Mouse (Mus musculus) liver, postnatal 0 days (tissue): Measurements from ENCODE around the gene Naf1. TPM values are rescaled to one million over a fixed set of nuclear protein-coding genes. Genes with fewer than 3 reads are reported as not detected.
A peak's percentile ranks its signal among the peaks of the same experiment; 100 is the strongest.

ENCODE experiments used
- ATAC-seq: fragments of 200-750 bp; cut with Nextera tagmentation; 2 replicates; pipeline ENCODE4 v1.8.0; 2017; ENCODE audit warnings: mild to moderate bottlenecking, moderate library complexity
- DNase-seq: peaks from one replicate; pipeline ENCODE4 v3.0.0-alpha.2; 2016
- H3K27ac ChIP-seq: fragments of 300-500 bp; sonication (generic); 2 replicates; pipeline ENCODE4 v1.5.1; 2014; ENCODE audit warnings: antibody characterized with exemption, moderate library complexity, mild to moderate bottlenecking, low read depth
- H3K27me3 ChIP-seq: fragments of 300-500 bp; sonication (generic); 2 replicates; pipeline ENCODE4 v1.6.1; 2014; ENCODE audit warnings: low read length, control low read depth, mixed read lengths; ENCODE audit not compliant: insufficient read depth
- H3K36me3 ChIP-seq: fragments of 300-500 bp; sonication (generic); replicated peaks from 2 replicates; pipeline ENCODE4 v1.6.1; 2014; ENCODE audit warnings: mild to moderate bottlenecking, control low read depth, low read length, moderate library complexity, mixed read lengths; ENCODE audit not compliant: insufficient read depth
- H3K4me1 ChIP-seq: fragments of 300-500 bp; sonication (generic); 2 replicates; pipeline ENCODE4 v1.6.1; 2014; ENCODE audit warnings: antibody characterized with exemption, mild to moderate bottlenecking, control low read depth; ENCODE audit not compliant: insufficient read depth
- H3K4me2 ChIP-seq: fragments of 300-500 bp; sonication (generic); 2 replicates; pipeline ENCODE4 v1.6.1; 2014; ENCODE audit warnings: low read depth, mild to moderate bottlenecking, low read length, moderate library complexity, mixed read lengths
- H3K4me3 ChIP-seq: fragments of 300-500 bp; sonication (generic); 2 replicates; pipeline ENCODE4 v1.5.1; 2014; ENCODE audit warnings: low read depth, low read length
- H3K9ac ChIP-seq: fragments of 300-500 bp; sonication (generic); replicated peaks from 2 replicates; pipeline ENCODE4 v1.6.1; 2014; ENCODE audit warnings: mild to moderate bottlenecking, moderate library complexity
- H3K9me3 ChIP-seq: fragments of 300-500 bp; sonication (generic); 2 replicates; pipeline ENCODE4 v1.6.1; 2016; ENCODE audit warnings: mild to moderate bottlenecking, control low read depth, low read length, mixed read lengths
- CTCF ChIP-seq: sonication (generic); IDR thresholded peaks from 2 replicates; pipeline ENCODE4 v1.5.1; 2016; ENCODE audit warnings: antibody characterized with exemption, low read depth
- EP300 ChIP-seq: IDR thresholded peaks from 2 replicates; pipeline ENCODE4 v1.6.1; 2016; ENCODE audit warnings: antibody characterized with exemption, low read depth, mild to moderate bottlenecking
- WGBS: fragments of 180-500 bp; shearing (Covaris S2); extraction: QIAGEN DNeasy Blood & Tissue Kit; methylation state at CpG from one replicate; pipeline ENCODE4 v1.1.7; 2014; ENCODE audit not compliant: insufficient replicate concordance; 5-methylcytosine and 5-hydroxymethylcytosine counted together
- polyA plus RNA-seq: library from polyadenylated mRNA; unstranded; fragments of >200 nt; fragmentation: Nextera tagmentation; extraction: Ambion mirVana; gene quantifications from 2 replicates; pipeline ENCODE4 v1.2.1, GENCODE M21; 2015

The Naf1 gene
- 1.4 TPM in 2 replicates for polyA plus RNA-seq

GRCm38 (mm10) chr8:66860023-66860422 lies at the start of gene Naf1:
Gene Naf1, plus strand, starts transcription at chr8:66860217.
- no peaks in the 10 kb centered on the region for H3K9me3 ChIP-seq
- DNase-seq (peak; percentile 94), ATAC-seq (peak; percentile 97)
- peak within 1 kb of the TSS; percentile 70 for H3K9ac ChIP-seq
- no peaks in the 10 kb centered on the region for H3K36me3 ChIP-seq
- no peaks in the 10 kb centered on the region for H3K27me3 ChIP-seq
- H3K4me3 ChIP-seq: peak within 1 kb of the TSS; percentile 83
- no peak for TF ChIP-seq CTCF
- peak within 1 kb of the TSS; percentile 75 for H3K4me2 ChIP-seq
- peaks cover 11% of the 10 kb centered on the region for H3K4me1 ChIP-seq
- under 1% methylated on average over 37 of the region's 37 CpGs for WGBS
- H3K27ac ChIP-seq: no peak within 1 kb of the TSS

- Histone ChIP-seq H3K36me3 (no peaks in the 10 kb centered on the region), H3K4me3 (peak overlapping the region; percentile 83), H3K27ac (no peak overlapping the region), H3K9ac (peak overlapping the region; percentile 70), H3K4me2 (peak overlapping the region; percentile 75), H3K27me3 (no peaks in the 10 kb centered on the region), H3K4me1 (peaks cover 11% of the 10 kb centered on the region), H3K9me3 (no peaks in the 10 kb centered on the region)
- TF ChIP-seq EP300: no peak
- TF ChIP-seq CTCF: no peak
- peak; percentile 57 for DNase-seq
- WGBS: 1% methylated on average over 40 of the region's 46 CpGs
- ATAC-seq: peak; percentile 46
These were observed 1.0 kb downstream of the Naf1 start for GRCm38 (mm10) chr8:66860921-66861588.

- H3K4me1 ChIP-seq: peaks cover 11% of the 10 kb centered on the region
- 0 out of 2 replicates have a peak overlapping the region, but pooled peaks have one; percentile 83 for H3K4me3 ChIP-seq
- H3K9ac ChIP-seq: no peak overlapping the region
- H3K4me2 ChIP-seq: peak overlapping the region; percentile 75
- no peaks in the 10 kb centered on the region for H3K36me3 ChIP-seq
- no peak overlapping the region for H3K27ac ChIP-seq
- no peak for ATAC-seq
- TF ChIP-seq EP300: no peak
- TF ChIP-seq CTCF: no peak
- DNase-seq: no peak
- H3K9me3 ChIP-seq: no peaks in the 10 kb centered on the region
- 40% methylated on average over 5 of the region's 5 CpGs for WGBS
- no peaks in the 10 kb centered on the region for H3K27me3 ChIP-seq
These were observed 1.8 kb downstream of the Naf1 start for GRCm38 (mm10) chr8:66861589-66862500.

- H3K4me3 ChIP-seq: no peak overlapping the region
- ATAC-seq: no peak
- TF ChIP-seq EP300: no peak
- TF ChIP-seq CTCF: no peak
- H3K9ac ChIP-seq: no peak overlapping the region
- H3K4me2 ChIP-seq: no peak overlapping the region
- no peak overlapping the region for H3K27ac ChIP-seq
- H3K4me1 ChIP-seq: peaks cover 11% of the 10 kb centered on the region
- H3K9me3 ChIP-seq: no peaks in the 10 kb centered on the region
- whole genome bisulfite sequencing: 89% methylated on average over 3 of the region's 3 CpGs
- DNase-seq: no peak
- H3K27me3 ChIP-seq: no peaks in the 10 kb centered on the region
- no peaks in the 10 kb centered on the region for H3K36me3 ChIP-seq
These were observed 3.7 kb downstream of the Naf1 start for GRCm38 (mm10) chr8:66863761-66864160.

- no peak for ATAC-seq
- TF ChIP-seq EP300 (no peak), CTCF (no peak)
- WGBS: 70% methylated on average over 1 of the region's 1 CpGs
- Histone ChIP-seq H3K9ac (no peak overlapping the region), H3K9me3 (no peaks in the 10 kb centered on the region), H3K4me2 (no peak overlapping the region), H3K27me3 (no peaks in the 10 kb centered on the region), H3K27ac (no peak overlapping the region), H3K4me1 (peaks cover 6% of the 10 kb centered on the region), H3K36me3 (no peaks in the 10 kb centered on the region), H3K4me3 (no peak overlapping the region)
- DNase-seq: no peak
These were observed 5.1 kb downstream of the Naf1 start for GRCm38 (mm10) chr8:66865120-66865519.

GRCm38 (mm10) chr8:66867679-66868078 lies 7.7 kb downstream of the Naf1 start:
- Histone ChIP-seq H3K4me3 (no peak overlapping the region), H3K4me1 (no peaks in the 10 kb centered on the region), H3K9ac (no peak overlapping the region), H3K4me2 (no peak overlapping the region), H3K36me3 (no peaks in the 10 kb centered on the region), H3K27me3 (no peaks in the 10 kb centered on the region), H3K27ac (no peak overlapping the region), H3K9me3 (no peaks in the 10 kb centered on the region)
- no peak for ATAC-seq
- TF ChIP-seq CTCF: no peak
- TF ChIP-seq EP300: no peak
- 74% methylated on average over 3 of the region's 3 CpGs for WGBS
- DNase-seq: no peak
